Mouse (Mus musculus) limb, embryonic 11.5 days (tissue): ENCODE measurements around the gene Isca2. TPM values are rescaled to one million over a fixed set of nuclear protein-coding genes. Genes with fewer than 3 reads are reported as not detected.

Experiments
- ATAC-seq: fragments of 200-750 bp; cut with Nextera tagmentation; 2 replicates; pipeline ENCODE4 v1.8.0; 2017; ENCODE audit warnings: low read depth; ENCODE audit not compliant: insufficient number of reproducible peaks, low FRiP score, low TSS enrichment
- DNase-seq: peaks from one replicate; pipeline ENCODE4 v3.0.0-alpha.2; 2015; ENCODE audit warnings: low spot score
- H3K27ac ChIP-seq: fragments of 300-500 bp; sonication (generic); replicated peaks from 2 replicates; pipeline ENCODE4 v1.5.1; 2014; ENCODE audit warnings: low read depth, mild to moderate bottlenecking, low read length
- H3K27me3 ChIP-seq: fragments of 300-500 bp; sonication (generic); 2 replicates; pipeline ENCODE4 v1.6.1; 2014; ENCODE audit warnings: mild to moderate bottlenecking, low read length, mixed read lengths; ENCODE audit not compliant: control insufficient read depth, insufficient read depth
- H3K36me3 ChIP-seq: fragments of 300-500 bp; sonication (generic); 2 replicates; pipeline ENCODE4 v1.6.1; 2014; ENCODE audit warnings: mild to moderate bottlenecking, low read length, moderate library complexity, mixed read lengths; ENCODE audit not compliant: control insufficient read depth, insufficient read depth
- H3K4me1 ChIP-seq: fragments of 300-500 bp; sonication (generic); 2 replicates; pipeline ENCODE4 v1.6.1; 2014; ENCODE audit warnings: low read length, mixed read lengths; ENCODE audit not compliant: control insufficient read depth, insufficient read depth
- H3K4me2 ChIP-seq: fragments of 300-500 bp; sonication (generic); 2 replicates; pipeline ENCODE4 v1.6.1; 2014; ENCODE audit warnings: low read depth, mild to moderate bottlenecking, moderate library complexity; ENCODE audit not compliant: severe bottlenecking
- H3K4me3 ChIP-seq: fragments of 300-500 bp; sonication (generic); 2 replicates; pipeline ENCODE4 v1.5.1; 2014; ENCODE audit warnings: low read depth, low read length
- H3K9ac ChIP-seq: fragments of 300-500 bp; sonication (generic); 2 replicates; pipeline ENCODE4 v1.6.1; 2014; ENCODE audit warnings: mild to moderate bottlenecking, low read length
- H3K9me3 ChIP-seq: fragments of 300-500 bp; sonication (generic); 2 replicates; pipeline ENCODE4 v1.6.1; 2016; ENCODE audit warnings: low read length; ENCODE audit not compliant: control insufficient read depth
- WGBS: fragments of 180-500 bp; shearing (Covaris S2); extraction: QIAGEN DNeasy Blood & Tissue Kit; methylation state at CpG from one replicate; pipeline ENCODE4 v1.1.7; 2014; 5-methylcytosine and 5-hydroxymethylcytosine counted together
- polyA plus RNA-seq: library from polyadenylated mRNA; unstranded; fragments of >200 nt; fragmentation: Nextera tagmentation; extraction: Ambion mirVana; gene quantifications from 2 replicates; pipeline ENCODE4 v1.2.1, GENCODE M21; 2014

Gene Isca2
- polyA plus RNA-seq, 1 experiment from 2014 or later: 121 TPM

- H3K9me3 ChIP-seq: no peaks in the 10 kb centered on the region
- H3K27me3 ChIP-seq: no peaks in the 10 kb centered on the region
- H3K4me3 ChIP-seq: no peak overlapping the region
- DNase-seq (no peak), ATAC-seq (no peak)
- H3K36me3 ChIP-seq: peaks cover 15% of the 10 kb centered on the region; the same call in 1 of the 2 replicates
- H3K9ac ChIP-seq: no peak overlapping the region
- no peak overlapping the region for H3K4me2 ChIP-seq
- WGBS: 83% methylated on average over 7 of the region's 7 CpGs
- no peaks in the 10 kb centered on the region for H3K4me1 ChIP-seq
- no peak overlapping the region for H3K27ac ChIP-seq
Observed at GRCm38 (mm10) chr12:84764756-84765155, 8.3 kb upstream of the Isca2 start.

GRCm38 (mm10) chr12:84765506-84765905 is 7.5 kb upstream of the Isca2 start:
- H3K4me3 ChIP-seq: no peak overlapping the region
- peaks cover 15% of the 10 kb centered on the region; the same call in 1 of the 2 replicates for H3K36me3 ChIP-seq
- H3K9ac ChIP-seq: no peak overlapping the region
- 90% methylated on average over 15 of the region's 15 CpGs for WGBS
- no peak overlapping the region for H3K27ac ChIP-seq
- DNase-seq: no peak
- ATAC-seq: no peak
- no peaks in the 10 kb centered on the region for H3K27me3 ChIP-seq
- H3K9me3 ChIP-seq: no peaks in the 10 kb centered on the region
- H3K4me1 ChIP-seq: no peaks in the 10 kb centered on the region
- H3K4me2 ChIP-seq: no peak overlapping the region

GRCm38 (mm10) chr12:84766113-84766735 is 6.8 kb upstream of the Isca2 start:
- peaks cover 14% of the 10 kb centered on the region; the same call in 1 of the 2 replicates for H3K36me3 ChIP-seq
- H3K27me3 ChIP-seq: no peaks in the 10 kb centered on the region
- H3K4me1 ChIP-seq: no peaks in the 10 kb centered on the region
- no peak overlapping the region for H3K4me3 ChIP-seq
- ATAC-seq: no peak
- no peak overlapping the region for H3K4me2 ChIP-seq
- DNase-seq: no peak
- 86% methylated on average over 5 of the region's 5 CpGs for WGBS
- H3K27ac ChIP-seq: no peak overlapping the region
- H3K9me3 ChIP-seq: no peaks in the 10 kb centered on the region
- H3K9ac ChIP-seq: no peak overlapping the region

- Histone ChIP-seq H3K4me2 (no peak overlapping the region), H3K9ac (no peak overlapping the region), H3K9me3 (no peaks in the 10 kb centered on the region), H3K4me3 (no peak overlapping the region), H3K4me1 (no peaks in the 10 kb centered on the region; the same call in 1 of the 2 replicates), H3K27me3 (no peaks in the 10 kb centered on the region), H3K36me3 (peaks cover 12% of the 10 kb centered on the region; the same call in 1 of the 2 replicates), H3K27ac (no peak overlapping the region)
- WGBS: 91% methylated on average over 6 of the region's 6 CpGs
- ATAC-seq (no peak), DNase-seq (no peak)
Observed at GRCm38 (mm10) chr12:84767510-84767909, 5.5 kb upstream of the Isca2 start.

- WGBS: 85% methylated on average over 7 of the region's 7 CpGs
- no peak overlapping the region for H3K4me2 ChIP-seq
- no peak overlapping the region for H3K27ac ChIP-seq
- no peaks in the 10 kb centered on the region for H3K9me3 ChIP-seq
- H3K4me3 ChIP-seq: no peak overlapping the region
- no peak overlapping the region for H3K9ac ChIP-seq
- H3K27me3 ChIP-seq: no peaks in the 10 kb centered on the region
- no peaks in the 10 kb centered on the region; the same call in 1 of the 2 replicates for H3K4me1 ChIP-seq
- no peak for DNase-seq
- peaks cover 2% of the 10 kb centered on the region; the same call in 1 of the 2 replicates for H3K36me3 ChIP-seq
- no peak for ATAC-seq
Observed at GRCm38 (mm10) chr12:84769624-84770023, 3.4 kb upstream of the Isca2 start.

- peak overlapping the region; percentile 48 for H3K4me3 ChIP-seq
- peak overlapping the region; percentile 88 for H3K9ac ChIP-seq
- no peaks in the 10 kb centered on the region; the same call in 1 of the 2 replicates for H3K36me3 ChIP-seq
- H3K4me1 ChIP-seq: no peaks in the 10 kb centered on the region; the same call in 1 of the 2 replicates
- WGBS: 5% methylated on average over 10 of the region's 10 CpGs
- peak overlapping the region; percentile 86; the same call in 1 of the 2 replicates for H3K27ac ChIP-seq
- DNase-seq (peak; percentile 50), ATAC-seq (no peak)
- no peaks in the 10 kb centered on the region for H3K27me3 ChIP-seq
- H3K4me2 ChIP-seq: peak overlapping the region; percentile 60
- no peaks in the 10 kb centered on the region for H3K9me3 ChIP-seq
Observed at GRCm38 (mm10) chr12:84771981-84772520, 1.0 kb upstream of the Isca2 start.

GRCm38 (mm10) chr12:84773476-84773875 is 425 bp downstream of the Isca2 start:
- Histone ChIP-seq H3K27ac (no peak overlapping the region), H3K9ac (peak overlapping the region; percentile 72), H3K4me3 (peak overlapping the region; percentile 48), H3K36me3 (no peaks in the 10 kb centered on the region; the same call in 1 of the 2 replicates), H3K4me2 (peak overlapping the region; percentile 60), H3K9me3 (no peaks in the 10 kb centered on the region), H3K27me3 (no peaks in the 10 kb centered on the region), H3K4me1 (no peaks in the 10 kb centered on the region; the same call in 1 of the 2 replicates)
- DNase-seq (no peak), ATAC-seq (no peak)
- 1% methylated on average over 20 of the region's 20 CpGs for WGBS

- Histone ChIP-seq H3K4me3 (no peak overlapping the region), H3K4me2 (no peak overlapping the region), H3K4me1 (no peaks in the 10 kb centered on the region; the same call in 1 of the 2 replicates), H3K27me3 (no peaks in the 10 kb centered on the region), H3K9ac (no peak overlapping the region), H3K9me3 (no peaks in the 10 kb centered on the region), H3K36me3 (no peaks in the 10 kb centered on the region; the same call in 1 of the 2 replicates), H3K27ac (no peak overlapping the region)
- WGBS: 90% methylated on average over 6 of the region's 6 CpGs
- no peak for DNase-seq
- no peak for ATAC-seq
Observed at GRCm38 (mm10) chr12:84774376-84774775, 1.3 kb downstream of the Isca2 start.
